Mouse (Mus musculus): Measurements from ENCODE around the gene Grin2d. TPM values are rescaled to one million over a fixed set of nuclear protein-coding genes. Genes with fewer than 3 reads are reported as not detected.

Gene Grin2d
- polyA plus RNA-seq, 1 experiment: 21.1 TPM

GRCm38 (mm10) chr7:45831128-45831525, 47.1 kb downstream of the Grin2d start:
- peak overlapping the region; percentile 96 for H3K4me3 ChIP-seq (ENCODE audit: control insufficient read depth, low read depth, low read length)
- TF ChIP-seq CTCF (IDR thresholded peaks at IDR 0.05; ENCODE audit: control insufficient read depth, insufficient read depth, insufficient replicate concordance, low read depth, low read length): no peak
- no peak for TF ChIP-seq POLR2A (IDR thresholded peaks at IDR 0.05; ENCODE audit: control insufficient read depth, low read depth, low read length)
- H3K4me1 ChIP-seq (ENCODE audit: control insufficient read depth, insufficient read depth, low read length): peaks cover 24% of the 10 kb centered on the region
- no peaks in the 10 kb centered on the region; the same call in none of the 2 replicates for H3K36me3 ChIP-seq (ENCODE audit: control insufficient read depth, insufficient read depth, low read length)
- H3K27me3 ChIP-seq (ENCODE audit: control insufficient read depth, insufficient read depth, low read length): no peaks in the 10 kb centered on the region
- no peak overlapping the region for H3K27ac ChIP-seq (ENCODE audit: control insufficient read depth, insufficient read depth, low read depth, low read length)

DNA sequence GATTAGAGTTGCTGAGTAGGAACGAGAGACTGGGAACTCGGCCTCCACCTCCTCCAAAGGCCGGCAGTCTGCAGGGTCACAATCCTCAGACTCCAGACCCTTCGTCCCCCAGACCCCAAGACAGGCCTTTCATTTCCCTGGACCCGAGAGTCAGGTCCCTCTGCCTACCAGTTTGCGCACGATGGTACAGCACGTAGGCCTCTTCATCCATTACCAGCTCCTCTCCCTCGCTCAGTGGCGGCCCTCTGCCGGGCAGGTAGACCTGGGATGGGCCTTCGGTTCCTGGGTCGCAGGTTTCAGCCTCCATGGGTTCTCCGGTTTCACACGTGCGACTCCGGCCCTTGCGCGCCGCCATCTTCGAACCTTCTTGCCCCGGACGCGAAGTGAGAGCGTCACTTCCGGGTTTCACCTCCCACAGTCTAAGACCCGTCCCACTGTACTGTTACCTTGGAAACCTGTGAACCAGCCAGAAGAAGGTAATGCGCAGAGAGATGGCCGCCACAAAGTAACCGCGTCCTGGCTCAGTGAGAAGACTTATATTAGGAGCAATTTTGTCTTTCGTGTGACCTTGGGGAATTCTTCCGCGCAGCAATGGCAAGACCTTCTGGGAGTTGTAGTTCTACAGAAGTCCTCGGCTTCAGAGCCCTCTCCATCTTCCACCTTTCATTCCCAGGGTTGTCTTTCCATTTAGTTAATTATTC, 47.6 kb downstream of the Grin2d start, which contains the start of gene Grwd1:
Gene Grwd1, minus strand, starts transcription at position 518 of the 701 bp plus-strand sequence.
- H3K4me3 ChIP-seq (ENCODE audit: control insufficient read depth, low read depth, low read length): peak within 1 kb of the TSS; percentile 96
- TF ChIP-seq POLR2A (IDR thresholded peaks at IDR 0.05; ENCODE audit: control insufficient read depth, low read depth, low read length) (peak; percentile 56), CTCF (IDR thresholded peaks at IDR 0.05; ENCODE audit: control insufficient read depth, insufficient read depth, insufficient replicate concordance, low read depth, low read length) (no peak)
- H3K36me3 ChIP-seq (ENCODE audit: control insufficient read depth, insufficient read depth, low read length): no peaks in the 10 kb centered on the region; the same call in none of the 2 replicates
- H3K4me1 ChIP-seq (ENCODE audit: control insufficient read depth, insufficient read depth, low read length): peaks cover 24% of the 10 kb centered on the region
- peak within 1 kb of the TSS; percentile 76 for H3K27ac ChIP-seq (ENCODE audit: control insufficient read depth, insufficient read depth, low read depth, low read length)
- no peaks in the 10 kb centered on the region for H3K27me3 ChIP-seq (ENCODE audit: control insufficient read depth, insufficient read depth, low read length)

DNA sequence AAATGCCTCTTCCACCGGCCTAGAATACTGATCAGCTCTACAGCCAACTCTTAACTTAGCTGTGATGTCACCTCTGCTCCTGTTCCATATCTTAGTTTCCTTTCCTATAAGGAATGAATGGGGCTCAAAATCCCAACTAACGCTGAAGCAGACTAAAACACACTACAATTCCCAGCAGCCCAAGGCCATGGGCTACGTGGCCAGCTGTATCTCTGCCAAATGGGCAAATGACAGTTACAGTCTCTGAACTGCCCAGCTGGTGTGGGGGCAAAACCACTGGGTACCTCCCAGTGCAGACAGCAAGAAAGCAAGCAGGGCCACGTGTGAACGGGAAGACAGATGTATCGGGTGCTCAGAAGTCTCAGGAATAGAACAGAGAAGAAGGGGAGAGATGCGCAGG, 51.5 kb downstream of the Grin2d start:
- peaks cover 3% of the 10 kb centered on the region for H3K36me3 ChIP-seq (ENCODE audit: control insufficient read depth, insufficient read depth, low read length)
- TF ChIP-seq POLR2A (IDR thresholded peaks at IDR 0.05; ENCODE audit: control insufficient read depth, low read depth, low read length): no peak
- no peak for TF ChIP-seq CTCF (IDR thresholded peaks at IDR 0.05; ENCODE audit: control insufficient read depth, insufficient read depth, insufficient replicate concordance, low read depth, low read length)
- H3K4me1 ChIP-seq (ENCODE audit: control insufficient read depth, insufficient read depth, low read length): peaks cover 6% of the 10 kb centered on the region
- H3K4me3 ChIP-seq (ENCODE audit: control insufficient read depth, low read depth, low read length): no peak overlapping the region
- H3K27ac ChIP-seq (ENCODE audit: control insufficient read depth, insufficient read depth, low read depth, low read length): no peak overlapping the region
- no peaks in the 10 kb centered on the region for H3K27me3 ChIP-seq (ENCODE audit: control insufficient read depth, insufficient read depth, low read length)

GRCm38 (mm10) chr7:45824598-45824997, 53.6 kb downstream of the Grin2d start, which contains the start of gene Kcnj14:
Gene Kcnj14, minus strand, starts transcription at chr7:45824782.
- peaks cover 3% of the 10 kb centered on the region for H3K36me3 ChIP-seq (ENCODE audit: control insufficient read depth, insufficient read depth, low read length)
- H3K27ac ChIP-seq (ENCODE audit: control insufficient read depth, insufficient read depth, low read depth, low read length): no peak within 1 kb of the TSS
- no peaks in the 10 kb centered on the region for H3K27me3 ChIP-seq (ENCODE audit: control insufficient read depth, insufficient read depth, low read length)
- no peak within 1 kb of the TSS for H3K4me3 ChIP-seq (ENCODE audit: control insufficient read depth, low read depth, low read length)
- no peak for TF ChIP-seq POLR2A (IDR thresholded peaks at IDR 0.05; ENCODE audit: control insufficient read depth, low read depth, low read length)
- TF ChIP-seq CTCF (IDR thresholded peaks at IDR 0.05; ENCODE audit: control insufficient read depth, insufficient read depth, insufficient replicate concordance, low read depth, low read length): no peak
- peaks cover 2% of the 10 kb centered on the region for H3K4me1 ChIP-seq (ENCODE audit: control insufficient read depth, insufficient read depth, low read length)

DNA sequence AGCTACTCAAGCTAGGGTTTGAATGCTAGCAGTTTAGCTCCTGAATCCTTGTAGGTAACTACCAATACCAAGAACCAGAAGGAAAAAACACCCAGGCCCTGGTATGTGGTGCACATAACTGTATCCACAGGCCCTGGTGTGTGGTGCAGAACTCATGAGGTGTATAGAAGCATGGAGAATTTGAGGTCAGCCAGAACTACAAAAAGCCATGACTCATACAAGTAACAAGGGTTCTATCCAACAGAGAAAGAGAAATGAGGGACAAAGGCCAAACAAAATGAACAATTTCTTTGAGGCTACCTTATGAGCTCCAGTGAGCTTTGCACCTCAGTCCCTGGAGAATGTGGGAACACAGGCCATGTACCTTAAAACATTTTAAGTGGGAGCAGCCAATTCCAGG, 57.3 kb downstream of the Grin2d start:
- Histone ChIP-seq H3K36me3 (ENCODE audit: control insufficient read depth, insufficient read depth, low read length) (peaks cover 3% of the 10 kb centered on the region), H3K4me3 (ENCODE audit: control insufficient read depth, low read depth, low read length) (no peak overlapping the region), H3K4me1 (ENCODE audit: control insufficient read depth, insufficient read depth, low read length) (peaks cover 7% of the 10 kb centered on the region), H3K27ac (ENCODE audit: control insufficient read depth, insufficient read depth, low read depth, low read length) (no peak overlapping the region), H3K27me3 (ENCODE audit: control insufficient read depth, insufficient read depth, low read length) (no peaks in the 10 kb centered on the region)
- TF ChIP-seq POLR2A (IDR thresholded peaks at IDR 0.05; ENCODE audit: control insufficient read depth, low read depth, low read length) (no peak), CTCF (IDR thresholded peaks at IDR 0.05; ENCODE audit: control insufficient read depth, insufficient read depth, insufficient replicate concordance, low read depth, low read length) (no peak)

DNA sequence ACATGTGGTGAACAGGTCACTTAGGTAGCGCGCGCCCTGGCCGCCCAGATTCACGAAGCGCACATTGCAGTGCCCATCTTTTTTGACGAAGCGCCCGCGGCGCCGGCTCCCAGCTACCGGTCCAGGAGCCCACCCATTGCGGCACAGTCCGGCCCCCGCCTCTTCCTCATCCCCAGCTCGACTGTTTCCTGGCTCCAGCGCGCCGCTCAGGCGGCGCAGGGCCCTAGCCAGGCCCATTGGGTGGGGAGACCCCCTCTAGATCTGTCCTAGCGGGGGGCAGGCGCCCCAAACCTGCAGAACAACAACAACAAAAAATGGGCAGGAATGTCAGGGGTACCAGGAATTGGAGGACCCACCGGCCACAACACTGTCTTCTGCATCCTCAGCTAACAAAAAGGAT, 58.3 kb downstream of the Grin2d start:
- H3K4me3 ChIP-seq (ENCODE audit: control insufficient read depth, low read depth, low read length): no peak overlapping the region
- no peak overlapping the region for H3K27ac ChIP-seq (ENCODE audit: control insufficient read depth, insufficient read depth, low read depth, low read length)
- TF ChIP-seq POLR2A (IDR thresholded peaks at IDR 0.05; ENCODE audit: control insufficient read depth, low read depth, low read length) (no peak), CTCF (IDR thresholded peaks at IDR 0.05; ENCODE audit: control insufficient read depth, insufficient read depth, insufficient replicate concordance, low read depth, low read length) (no peak)
- H3K27me3 ChIP-seq (ENCODE audit: control insufficient read depth, insufficient read depth, low read length): no peaks in the 10 kb centered on the region
- H3K36me3 ChIP-seq (ENCODE audit: control insufficient read depth, insufficient read depth, low read length): peaks cover 2% of the 10 kb centered on the region
- peaks cover 13% of the 10 kb centered on the region for H3K4me1 ChIP-seq (ENCODE audit: control insufficient read depth, insufficient read depth, low read length)

GRCm38 (mm10) chr7:45815984-45816351, 62.2 kb downstream of the Grin2d start:
- H3K4me3 ChIP-seq (ENCODE audit: control insufficient read depth, low read depth, low read length): peak overlapping the region; percentile 99
- no peaks in the 10 kb centered on the region for H3K27me3 ChIP-seq (ENCODE audit: control insufficient read depth, insufficient read depth, low read length)
- no peak overlapping the region for H3K27ac ChIP-seq (ENCODE audit: control insufficient read depth, insufficient read depth, low read depth, low read length)
- peaks cover 33% of the 10 kb centered on the region for H3K4me1 ChIP-seq (ENCODE audit: control insufficient read depth, insufficient read depth, low read length)
- TF ChIP-seq POLR2A (IDR thresholded peaks at IDR 0.05; ENCODE audit: control insufficient read depth, low read depth, low read length) (no peak), CTCF (IDR thresholded peaks at IDR 0.05; ENCODE audit: control insufficient read depth, insufficient read depth, insufficient replicate concordance, low read depth, low read length) (no peak)
- H3K36me3 ChIP-seq (ENCODE audit: control insufficient read depth, insufficient read depth, low read length): peaks cover 3% of the 10 kb centered on the region; the same call in 1 of the 2 replicates

Measured in testis, adult 2 months (tissue).